Mouse (Mus musculus) G1E (cell line): ENCODE measurements around the gene Lrpap1. TPM values are rescaled to one million over a fixed set of nuclear protein-coding genes. Genes with fewer than 3 reads are reported as not detected.

Source experiments
- ATAC-seq: 2 replicates; pipeline ENCODE4 v1.8.0; 2016; ENCODE audit warnings: mild to moderate bottlenecking; ENCODE audit not compliant: insufficient number of reproducible peaks, poor library complexity, low FRiP score, severe bottlenecking; ENCODE audit errors: extremely low read depth
- DNase-seq: peaks from one replicate; pipeline ENCODE4 v3.0.0; 2012; ENCODE audit warnings: low spot score
- H3K27me3 ChIP-seq: 2 replicates; pipeline ENCODE4 v1.6.1; 2012; ENCODE audit warnings: mild to moderate bottlenecking, low read length, inconsistent platforms; ENCODE audit not compliant: insufficient read depth
- H3K36me3 ChIP-seq: replicated peaks from 2 replicates; pipeline ENCODE3; 2012; ENCODE audit warnings: mild to moderate bottlenecking, inconsistent platforms
- H3K4me1 ChIP-seq: 2 replicates; pipeline ENCODE4 v1.6.1; 2012; ENCODE audit warnings: low read depth, low read length, inconsistent platforms, mixed read lengths; ENCODE audit not compliant: insufficient read depth
- H3K4me3 ChIP-seq: 2 replicates; pipeline ENCODE4 v1.5.1; 2012; ENCODE audit warnings: low read depth, mild to moderate bottlenecking, inconsistent platforms, low read length, moderate library complexity, mixed read lengths
- H3K9me3 ChIP-seq: replicated peaks from 2 replicates; pipeline ENCODE4 v1.6.1; 2012; ENCODE audit warnings: inconsistent platforms
- CTCF ChIP-seq: IDR thresholded peaks from 2 replicates; pipeline ENCODE4 v1.5.1; 2012; ENCODE audit warnings: low read depth, low read length, inconsistent platforms, mixed read lengths
- GATA1 ChIP-seq: IDR thresholded peaks from 2 replicates; pipeline ENCODE4 v1.6.1; 2012; ENCODE audit warnings: borderline replicate concordance, low read length, inconsistent platforms, mixed read lengths
- GATA2 ChIP-seq: IDR thresholded peaks from 2 replicates; pipeline ENCODE4 v1.6.1; 2012; ENCODE audit warnings: low read depth, low read length, inconsistent platforms, borderline replicate concordance
- POLR2AphosphoS5 ChIP-seq: IDR thresholded peaks from 2 replicates; pipeline ENCODE4 v1.6.1; 2012; ENCODE audit warnings: low read depth, low read length, inconsistent platforms; ENCODE audit not compliant: insufficient replicate concordance
- TAL1 ChIP-seq: conservative IDR thresholded peaks from 2 replicates; pipeline ENCODE4 v1.6.1; 2012; ENCODE audit warnings: low read depth, low read length, inconsistent platforms, mixed read lengths
- polyA plus RNA-seq: library from polyadenylated mRNA; stranded (reverse); fragments of >175 nt; gene quantifications from 2 replicates; pipeline ENCODE4 v1.2.3, GENCODE M21; 2012
- total RNA-seq, 2 experiments: library from RNA; stranded (forward) in 1 of 2; stranded (reverse) in 1 of 2; fragments of 200-1000 nt in 1 of 2; fragments of >200 nt in 1 of 2; fragmentation: Nextera tagmentation in 1 of 2; gene quantifications; 2 replicates each; pipeline ENCODE4 v1.2.3; 2014 to 2017

The Lrpap1 gene
- total and polyA plus RNA-seq, 3 experiments: 17.5 to 42.5 (median 20.8) TPM

DNA sequence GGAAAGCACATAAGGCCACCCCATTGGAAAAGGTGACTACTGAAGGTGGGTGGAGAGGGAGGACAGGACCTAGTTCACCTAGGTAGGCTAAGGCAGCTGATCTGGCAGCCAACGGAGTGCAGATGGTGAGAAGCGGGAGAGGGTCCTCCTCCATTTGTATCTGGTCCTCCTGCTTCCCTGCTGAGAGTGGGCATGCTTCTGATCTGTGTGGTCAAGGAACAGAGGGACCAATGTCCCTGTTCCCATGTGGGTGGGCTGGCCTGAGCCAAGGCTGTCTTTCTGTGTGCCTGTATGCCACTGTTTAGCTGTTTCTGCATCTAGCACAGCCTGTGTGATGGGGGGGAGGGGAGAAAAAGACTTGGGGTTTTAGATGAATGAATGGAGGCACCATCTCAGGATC is 41.2 kb upstream of the Lrpap1 start:
- no peaks in the 10 kb centered on the region for H3K36me3 ChIP-seq
- TF ChIP-seq CTCF (no peak), POLR2AphosphoS5 (no peak), GATA1 (no peak), GATA2 (no peak), TAL1 (no peak)
- no peak overlapping the region for H3K4me3 ChIP-seq
- DNase-seq: no peak
- H3K27me3 ChIP-seq: peaks cover 15% of the 10 kb centered on the region; the same call in 1 of the 2 replicates
- H3K9me3 ChIP-seq: peaks cover 2% of the 10 kb centered on the region; the same call in 1 of the 2 replicates
- no peaks in the 10 kb centered on the region for H3K4me1 ChIP-seq
- no peak for ATAC-seq

DNA sequence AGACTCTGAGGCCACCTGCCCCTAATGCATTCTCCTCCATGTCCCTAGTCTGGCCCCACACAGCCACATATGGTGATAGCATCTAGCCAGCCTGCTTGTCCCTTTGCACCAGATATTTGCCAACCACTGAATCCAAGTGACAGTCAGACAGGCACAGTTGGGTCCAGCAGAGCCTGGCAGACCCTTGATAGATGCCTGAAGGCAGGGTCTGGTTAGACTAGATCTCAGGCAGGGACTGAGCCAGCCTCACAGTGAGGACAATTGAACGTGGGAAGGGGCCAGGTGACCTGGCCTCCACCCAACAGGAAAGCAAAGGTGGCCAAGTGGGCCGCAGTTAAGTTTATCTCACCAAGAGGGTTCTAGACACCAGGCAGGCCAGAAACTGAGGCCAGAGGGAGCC is 39.1 kb upstream of the Lrpap1 start:
- Histone ChIP-seq H3K9me3 (no peaks in the 10 kb centered on the region), H3K27me3 (peaks cover 19% of the 10 kb centered on the region; the same call in 1 of the 2 replicates), H3K4me1 (no peaks in the 10 kb centered on the region), H3K4me3 (no peak overlapping the region), H3K36me3 (no peaks in the 10 kb centered on the region)
- no peak for ATAC-seq
- DNase-seq: no peak
- TF ChIP-seq GATA2: no peak
- no peak for TF ChIP-seq CTCF
- TF ChIP-seq POLR2AphosphoS5: no peak
- no peak for TF ChIP-seq GATA1
- no peak for TF ChIP-seq TAL1

DNA sequence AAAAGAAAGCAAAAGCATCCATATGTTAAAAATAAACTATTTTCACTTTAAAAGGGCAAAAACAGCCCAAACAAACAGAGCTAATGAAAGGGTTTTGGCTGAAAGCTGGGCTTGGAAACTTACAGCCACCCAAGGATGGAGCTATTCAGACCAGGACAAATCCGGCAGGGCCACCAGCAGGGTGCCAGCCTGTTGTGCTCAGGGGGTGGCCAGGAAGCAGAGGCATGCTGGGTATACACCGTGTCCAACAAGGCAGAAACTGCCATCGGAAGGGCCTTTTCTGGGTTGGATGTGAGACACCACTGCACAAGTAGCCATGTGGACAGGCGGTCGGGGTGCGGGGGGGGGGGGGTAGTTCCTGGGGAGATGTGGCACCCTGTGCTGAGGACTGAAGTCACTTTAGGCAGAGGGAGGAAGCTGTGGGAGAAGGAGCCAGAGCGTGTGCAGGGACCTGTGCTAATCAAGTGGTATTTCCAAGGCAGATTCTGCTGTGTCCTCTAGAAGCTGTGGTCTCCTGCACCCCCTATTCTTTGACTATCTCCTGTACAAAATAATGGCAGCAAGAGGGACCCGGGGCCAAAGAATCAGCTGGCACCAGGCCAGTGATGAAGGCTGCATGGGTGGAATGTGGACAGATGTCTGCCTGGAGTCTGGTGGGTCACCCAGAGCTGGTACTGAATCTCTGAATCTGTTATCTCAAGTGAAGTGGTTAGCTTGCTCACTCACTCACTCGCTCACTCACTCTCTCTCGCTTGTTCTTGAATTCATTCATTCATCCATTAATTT is 38.1 kb upstream of the Lrpap1 start:
- Histone ChIP-seq H3K4me3 (no peak overlapping the region), H3K27me3 (peaks cover 18% of the 10 kb centered on the region; the same call in 1 of the 2 replicates), H3K36me3 (no peaks in the 10 kb centered on the region), H3K9me3 (no peaks in the 10 kb centered on the region), H3K4me1 (no peaks in the 10 kb centered on the region)
- TF ChIP-seq GATA2 (no peak), GATA1 (no peak), POLR2AphosphoS5 (no peak), TAL1 (no peak), CTCF (no peak)
- DNase-seq (no peak), ATAC-seq (no peak)

DNA sequence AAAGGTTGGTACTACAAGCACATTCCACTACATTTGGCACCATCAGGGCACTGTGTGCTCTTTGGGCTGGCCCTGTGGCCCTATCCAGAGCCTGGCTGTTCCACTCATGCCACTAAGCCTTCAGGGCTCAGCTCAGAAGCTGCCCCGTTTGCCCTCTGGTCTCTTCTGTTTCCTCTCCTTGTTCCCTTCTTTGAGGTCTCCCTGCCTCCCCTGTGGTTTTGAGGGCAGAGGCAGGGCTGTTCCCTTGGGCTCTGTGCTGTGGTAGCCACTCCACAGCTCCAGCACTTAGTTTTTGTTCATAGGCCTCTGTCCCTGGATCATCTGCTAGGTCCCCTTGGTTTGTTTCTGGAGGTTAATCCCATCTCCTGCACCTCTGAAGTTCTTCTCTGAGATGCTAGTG is 37.3 kb upstream of the Lrpap1 start:
- TF ChIP-seq POLR2AphosphoS5 (no peak), GATA1 (no peak), TAL1 (no peak), CTCF (no peak), GATA2 (no peak)
- Histone ChIP-seq H3K9me3 (no peaks in the 10 kb centered on the region), H3K4me3 (no peak overlapping the region), H3K4me1 (no peaks in the 10 kb centered on the region), H3K36me3 (no peaks in the 10 kb centered on the region), H3K27me3 (peaks cover 21% of the 10 kb centered on the region; the same call in 1 of the 2 replicates)
- DNase-seq: no peak
- ATAC-seq: no peak

DNA sequence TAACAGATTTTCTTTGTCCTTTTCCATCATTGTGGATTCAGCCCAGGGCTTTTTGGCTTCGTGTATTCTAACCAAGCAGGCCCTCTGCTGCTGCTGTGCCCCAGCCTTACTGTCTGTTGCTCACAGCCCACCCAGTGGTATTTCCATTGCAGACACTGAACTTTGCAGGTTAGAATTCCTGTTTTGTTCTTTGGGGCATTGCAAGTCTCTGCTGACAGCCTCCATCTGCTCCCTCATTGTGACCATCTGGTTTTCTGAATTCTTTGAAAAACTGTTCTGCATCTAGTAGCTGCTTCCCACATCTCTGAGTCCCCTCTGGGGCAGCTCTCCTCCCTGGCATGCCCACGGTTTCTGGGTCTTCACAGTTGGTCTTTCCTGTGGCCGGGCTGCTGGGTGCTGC is 35.8 kb upstream of the Lrpap1 start:
- DNase-seq (no peak), ATAC-seq (no peak)
- Histone ChIP-seq H3K4me3 (no peak overlapping the region), H3K27me3 (peaks cover 18% of the 10 kb centered on the region; the same call in 1 of the 2 replicates), H3K36me3 (no peaks in the 10 kb centered on the region), H3K9me3 (no peaks in the 10 kb centered on the region), H3K4me1 (no peaks in the 10 kb centered on the region)
- TF ChIP-seq POLR2AphosphoS5 (no peak), GATA1 (no peak), GATA2 (no peak), TAL1 (no peak), CTCF (no peak)

DNA sequence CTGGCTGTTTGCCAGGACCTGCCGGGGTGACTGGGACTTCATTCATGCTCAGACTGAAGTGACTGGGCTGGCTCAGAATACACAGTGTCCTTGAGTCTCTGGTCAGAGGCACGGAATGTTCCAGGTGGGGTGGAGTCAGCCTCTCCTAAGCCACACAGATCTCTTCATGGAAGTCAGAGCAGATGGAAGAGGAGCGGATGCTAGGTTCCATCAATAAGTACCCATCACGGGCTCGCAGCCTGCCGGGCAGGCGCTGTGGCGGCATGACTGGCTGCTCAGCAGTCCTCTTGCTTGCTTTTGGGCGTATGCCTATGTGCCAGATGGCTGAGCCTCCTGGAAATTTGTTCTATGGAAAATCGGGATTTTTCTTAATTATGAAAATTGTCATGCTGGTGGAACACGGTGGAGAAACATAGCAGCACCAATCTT is 32.6 kb upstream of the Lrpap1 start:
- Histone ChIP-seq H3K36me3 (no peaks in the 10 kb centered on the region), H3K4me1 (no peaks in the 10 kb centered on the region), H3K4me3 (no peak overlapping the region), H3K9me3 (no peaks in the 10 kb centered on the region), H3K27me3 (peaks cover 18% of the 10 kb centered on the region; the same call in 1 of the 2 replicates)
- DNase-seq (no peak), ATAC-seq (no peak)
- TF ChIP-seq GATA1: no peak
- no peak for TF ChIP-seq POLR2AphosphoS5
- TF ChIP-seq CTCF: no peak
- TF ChIP-seq GATA2: no peak
- no peak for TF ChIP-seq TAL1
